Mouse (Mus musculus) megakaryocyte-erythroid progenitor cell, adult 5 weeks (primary cell): ENCODE results near the gene Ippk. TPM values are rescaled to one million over a fixed set of nuclear protein-coding genes. Genes with fewer than 3 reads are reported as not detected.

ENCODE experiments used
- polyA plus RNA-seq: library from polyadenylated mRNA; stranded (reverse); fragments of >175 nt; gene quantifications from 2 replicates; pipeline ENCODE4 v1.2.3, GENCODE M21; 2012

Gene Ippk
- 1.2 and 1.3 TPM in 2 replicates for polyA plus RNA-seq

DNA sequence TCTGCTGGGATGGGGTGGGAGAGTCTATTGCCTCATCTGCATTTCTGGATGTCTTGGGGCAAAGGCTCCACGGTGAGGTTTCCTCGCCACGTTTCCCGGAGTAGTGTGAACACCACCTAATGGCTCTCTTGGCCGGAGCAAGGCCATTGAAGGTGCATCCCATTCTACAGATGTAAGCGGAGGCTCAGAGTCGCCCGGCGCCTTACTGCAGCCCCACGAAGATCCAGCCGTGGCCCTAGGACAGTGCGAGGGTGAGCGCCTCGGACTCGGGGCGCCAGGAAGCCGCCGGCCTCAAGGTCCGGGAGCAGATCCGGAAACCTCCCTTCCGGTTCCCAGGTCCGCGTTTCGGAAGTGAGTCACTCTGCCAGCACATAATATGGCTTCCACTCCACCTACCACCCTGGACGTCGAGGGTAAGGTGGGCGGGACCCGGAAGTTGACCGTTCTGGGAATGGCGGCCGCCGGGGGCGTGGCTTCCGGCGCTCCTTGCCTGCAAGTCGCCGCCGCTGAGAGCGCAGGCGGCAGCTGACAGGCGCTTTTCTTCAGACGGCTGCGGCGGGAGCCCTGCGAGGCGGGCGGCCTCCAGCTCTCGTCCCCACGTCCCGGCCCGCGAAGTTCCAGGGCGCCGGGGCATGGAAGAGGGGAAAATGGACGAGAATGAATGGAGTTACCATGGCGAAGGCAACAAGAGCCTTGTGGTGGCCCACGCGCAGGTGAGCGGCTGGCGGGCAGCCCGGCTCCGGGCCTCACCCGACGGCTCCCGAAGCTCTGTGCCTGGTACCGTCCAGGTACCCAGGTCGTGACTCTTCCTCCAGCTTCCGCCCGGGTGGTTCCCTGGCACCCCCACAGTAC, at the start of gene Ippk:
Gene Ippk, plus strand, starts transcription at position 496 of the 852 bp plus-strand sequence.

DNA sequence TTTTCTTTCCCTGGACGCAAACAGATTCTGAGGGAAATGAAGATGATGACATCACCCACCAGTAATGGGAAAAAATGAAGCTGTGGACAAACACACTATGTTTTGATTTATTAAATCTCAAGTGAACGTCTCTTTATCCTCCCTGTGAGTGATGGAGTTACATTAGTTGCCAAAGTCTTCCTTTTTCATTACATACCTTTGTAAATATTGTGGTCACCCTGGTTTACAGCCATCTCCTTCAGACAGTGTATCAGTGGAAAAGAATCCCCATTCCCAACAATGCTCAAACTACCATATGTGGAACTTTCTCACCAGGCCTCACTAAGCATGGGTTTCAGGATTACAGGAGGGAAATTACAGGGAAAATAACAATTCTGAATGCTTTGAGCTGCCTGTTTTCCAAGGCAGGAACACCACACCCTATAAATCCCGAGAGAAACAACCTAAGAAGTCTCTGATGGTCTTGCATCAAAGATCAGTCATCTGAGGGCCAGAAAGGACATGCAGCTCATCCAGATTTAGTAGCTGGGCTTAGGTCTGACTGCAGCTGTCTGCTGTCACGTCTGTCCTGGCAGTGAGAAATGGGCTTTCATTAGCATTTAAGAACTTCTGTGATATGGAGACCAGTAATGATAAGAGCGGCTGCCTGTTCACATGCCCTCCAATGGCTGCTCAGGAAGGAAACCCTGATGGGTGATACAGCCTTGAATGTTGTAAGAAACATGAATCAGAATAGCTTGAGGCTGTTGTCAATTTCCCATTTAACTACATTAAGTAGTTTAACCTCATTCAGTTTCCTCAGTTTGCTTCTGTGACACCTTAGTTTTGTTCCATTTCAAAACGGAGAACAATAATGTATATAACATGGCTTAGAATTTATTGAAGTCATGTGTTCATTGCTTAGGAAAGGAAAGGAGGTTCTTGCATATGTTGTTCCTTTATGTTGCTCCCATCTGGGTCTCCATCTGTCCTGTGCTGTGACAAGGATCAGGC, 71.6 kb downstream of the Ippk start, which contains the start of gene Tes3-ps:
Gene Tes3-ps, plus strand, starts transcription at position 943 of the 993 bp plus-strand sequence.

DNA sequence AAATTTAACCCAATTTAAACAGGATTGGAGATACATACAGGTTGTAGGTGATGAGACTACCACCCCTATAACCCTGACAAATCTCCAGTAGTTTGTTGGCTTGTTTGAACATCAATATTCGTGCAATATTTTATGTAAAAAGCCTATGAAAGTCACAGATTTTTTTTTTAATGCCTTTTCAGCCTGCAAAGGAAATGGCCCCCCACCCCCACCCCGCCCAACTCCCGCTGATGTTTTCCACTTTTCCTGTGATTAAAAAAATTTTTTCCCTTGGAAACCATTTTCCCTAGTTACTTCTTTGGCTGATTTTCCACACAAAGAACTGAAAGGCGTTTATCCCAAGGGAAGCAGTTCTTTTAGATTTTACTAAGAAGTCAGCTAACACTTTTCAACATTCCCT, 83.5 kb downstream of the Ippk start, which contains the start of gene Ecm2:
Gene Ecm2, plus strand, starts transcription at position 301 of the 400 bp plus-strand sequence.

Other genes starting within 250 kb of the Ippk start
- gene Ninj1, start 233.8 kb upstream of the Ippk start, polyA plus RNA-seq = 375 and 432 TPM in 2 replicates
- gene Card19, start 205.2 kb upstream of the Ippk start, polyA plus RNA-seq = 161 and 163 TPM in 2 replicates
- 7.0 and 10.9 TPM in 2 replicates for gene Susd3, start 172.5 kb upstream of the Ippk start, polyA plus RNA-seq
- gene Fgd3, start 100.9 kb upstream of the Ippk start, polyA plus RNA-seq = 8.4 and 8.8 TPM in 2 replicates
- 20.2 and 24.5 TPM in 2 replicates for gene Bicd2, start 79.7 kb upstream of the Ippk start, polyA plus RNA-seq
- gene Tes3-ps, start 72.1 kb downstream of the Ippk start, polyA plus RNA-seq = 0.06 TPM in 1 of 2 replicates, not detected in the other
- gene Ecm2, start 83.6 kb downstream of the Ippk start, polyA plus RNA-seq = 0.03 TPM in 1 of 2 replicates, not detected in the other
- gene Aspn, start 123.2 kb downstream of the Ippk start, polyA plus RNA-seq = not detected in 2 replicates
- gene Omd, start 161.2 kb downstream of the Ippk start, polyA plus RNA-seq = not detected in 2 replicates
- gene Ogn, start 186.8 kb downstream of the Ippk start, polyA plus RNA-seq = not detected in 2 replicates
- gene Cenpp, start 231.5 kb downstream of the Ippk start, polyA plus RNA-seq = 4.4 and 6.2 TPM in 2 replicates
- 1.3 and 1.8 TPM in 2 replicates for gene Nol8, start 231.8 kb downstream of the Ippk start, polyA plus RNA-seq